Mouse (Mus musculus) embryonic facial prominence, embryonic 15.5 days (tissue): Measurements from ENCODE around the gene Omp. TPM values are rescaled to one million over a fixed set of nuclear protein-coding genes. Genes with fewer than 3 reads are reported as not detected.

Source experiments
- ATAC-seq: fragments of 200-750 bp; cut with Nextera tagmentation; 2 replicates; pipeline ENCODE4 v1.8.0; 2017; ENCODE audit warnings: low read depth, moderate TSS enrichment; ENCODE audit not compliant: insufficient number of reproducible peaks, low FRiP score, low TSS enrichment
- H3K27ac ChIP-seq: fragments of 300-500 bp; sonication (generic); replicated peaks from 2 replicates; pipeline ENCODE4 v1.5.1; 2015; ENCODE audit warnings: mild to moderate bottlenecking, inconsistent platforms
- H3K27me3 ChIP-seq: fragments of 300-500 bp; sonication (generic); 2 replicates; pipeline ENCODE4 v1.6.1; 2015; ENCODE audit warnings: inconsistent platforms
- H3K36me3 ChIP-seq: fragments of 300-500 bp; sonication (generic); 2 replicates; pipeline ENCODE4 v1.6.1; 2015; ENCODE audit warnings: mild to moderate bottlenecking, inconsistent platforms
- H3K4me1 ChIP-seq: fragments of 300-500 bp; sonication (generic); 2 replicates; pipeline ENCODE4 v1.6.1; 2015; ENCODE audit warnings: inconsistent platforms
- H3K4me2 ChIP-seq: fragments of 300-500 bp; sonication (generic); replicated peaks from 2 replicates; pipeline ENCODE4 v1.6.1; 2015; ENCODE audit warnings: mild to moderate bottlenecking, inconsistent platforms
- H3K4me3 ChIP-seq: fragments of 300-500 bp; sonication (generic); replicated peaks from 2 replicates; pipeline ENCODE4 v1.5.1; 2015; ENCODE audit warnings: mild to moderate bottlenecking, inconsistent platforms
- H3K9ac ChIP-seq: fragments of 300-500 bp; sonication (generic); 2 replicates; pipeline ENCODE4 v1.6.1; 2015; ENCODE audit warnings: inconsistent platforms
- H3K9me3 ChIP-seq: fragments of 300-500 bp; sonication (generic); replicated peaks from 2 replicates; pipeline ENCODE4 v1.6.1; 2016; ENCODE audit warnings: inconsistent platforms
- WGBS: fragments of 180-500 bp; shearing (Covaris S2); methylation state at CpG from one replicate; pipeline ENCODE4 v1.1.7; 2015; 5-methylcytosine and 5-hydroxymethylcytosine counted together
- polyA plus RNA-seq: library from polyadenylated mRNA; unstranded; fragments of >200 nt; fragmentation: Nextera tagmentation; extraction: Ambion mirVana; gene quantifications from 2 replicates; pipeline ENCODE4 v1.2.1, GENCODE M21; 2015

The Omp gene
- polyA plus RNA-seq, 1 experiment from 2014 or later: 10.7 TPM

DNA sequence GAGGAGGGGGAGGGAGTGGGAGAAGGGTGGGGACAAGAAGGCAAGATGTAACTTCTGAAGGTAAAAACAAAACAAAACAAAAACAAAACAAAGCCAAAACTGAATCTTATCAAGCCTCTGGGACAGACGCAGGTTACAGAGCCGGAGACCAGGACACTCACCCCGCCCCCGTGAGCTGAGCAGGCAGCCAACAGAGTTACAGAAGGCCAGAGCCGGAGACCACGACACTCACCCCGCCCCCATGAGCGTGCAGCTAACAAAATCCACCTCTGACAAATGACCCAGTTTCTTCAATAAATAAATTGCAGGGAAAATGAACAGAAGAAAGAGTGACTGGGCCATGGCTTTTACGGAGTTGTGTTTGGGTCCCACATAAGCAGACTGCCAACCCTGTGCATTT, 6.1 kb downstream of the Omp start:
- no peaks in the 10 kb centered on the region for H3K27me3 ChIP-seq

DNA sequence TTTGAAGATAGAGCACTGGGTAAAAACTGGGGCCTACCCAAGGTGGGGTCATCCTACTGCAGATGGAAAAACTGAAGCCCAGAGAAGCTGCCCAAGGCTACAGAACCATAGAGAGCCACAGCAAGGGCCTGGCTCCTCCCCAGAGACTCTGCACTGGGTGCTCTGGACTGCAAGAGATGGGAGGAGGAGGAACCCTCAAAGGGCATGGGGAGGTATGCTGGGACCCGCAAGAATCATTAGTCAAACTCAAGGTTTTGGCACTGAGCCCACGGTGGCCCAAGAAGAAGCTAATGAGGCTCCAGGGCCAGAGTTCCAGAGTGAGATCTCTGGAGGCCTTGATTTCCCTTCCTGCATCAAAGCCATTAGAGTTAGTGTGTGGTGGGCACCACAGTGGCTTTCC, 7.3 kb downstream of the Omp start:
- 69% methylated on average over 2 of the region's 2 CpGs for WGBS
- 0 out of 2 replicates have a peak, but pooled peaks cover 3% of the 10 kb centered on the region for H3K4me1 ChIP-seq
- H3K4me3 ChIP-seq: no peak overlapping the region
- no peak overlapping the region for H3K9ac ChIP-seq
- no peaks in the 10 kb centered on the region for H3K36me3 ChIP-seq
- no peak overlapping the region for H3K4me2 ChIP-seq
- ATAC-seq: peak; percentile 61
- H3K9me3 ChIP-seq: no peaks in the 10 kb centered on the region
- no peak overlapping the region for H3K27ac ChIP-seq
- H3K27me3 ChIP-seq: no peaks in the 10 kb centered on the region

More for the DNA sequence above, 6.1 kb downstream of the Omp start:
- Histone ChIP-seq H3K36me3 (no peaks in the 10 kb centered on the region), H3K4me3 (no peak overlapping the region), H3K27ac (no peak overlapping the region), H3K9ac (no peak overlapping the region), H3K4me2 (no peak overlapping the region), H3K9me3 (no peaks in the 10 kb centered on the region), H3K4me1 (0 out of 2 replicates have a peak, but pooled peaks cover 3% of the 10 kb centered on the region)
- WGBS: 24% methylated on average over 9 of the region's 9 CpGs
- ATAC-seq: no peak

DNA sequence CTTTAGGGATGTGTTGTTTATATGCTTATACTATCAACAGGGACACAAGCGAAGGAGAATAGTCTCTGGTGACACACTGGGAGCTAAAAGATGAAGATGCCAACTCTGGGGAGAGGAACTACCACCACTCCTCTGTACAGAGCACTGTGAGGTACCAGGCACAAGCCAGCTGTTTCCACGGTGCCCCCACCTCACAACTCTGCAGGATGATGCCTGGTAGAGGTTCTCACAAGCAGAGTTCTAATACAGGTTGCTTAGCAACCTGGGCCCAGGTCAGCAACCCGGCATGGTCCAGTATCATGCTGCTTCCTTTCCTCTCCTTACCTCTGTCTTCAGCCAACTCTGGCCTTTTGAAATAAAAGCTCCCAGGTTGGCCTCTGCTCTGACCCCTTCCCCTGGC, 7.7 kb downstream of the Omp start:
- no peak overlapping the region for H3K9ac ChIP-seq
- H3K4me2 ChIP-seq: no peak overlapping the region
- no peak overlapping the region for H3K4me3 ChIP-seq
- WGBS: 55% methylated on average over 3 of the region's 3 CpGs
- no peaks in the 10 kb centered on the region for H3K9me3 ChIP-seq
- no peaks in the 10 kb centered on the region for H3K36me3 ChIP-seq
- no peak overlapping the region for H3K27ac ChIP-seq
- H3K4me1 ChIP-seq: 0 out of 2 replicates have a peak, but pooled peaks cover 3% of the 10 kb centered on the region
- ATAC-seq: peak; percentile 20; the same call in 1 of the 2 replicates
- no peaks in the 10 kb centered on the region for H3K27me3 ChIP-seq

DNA sequence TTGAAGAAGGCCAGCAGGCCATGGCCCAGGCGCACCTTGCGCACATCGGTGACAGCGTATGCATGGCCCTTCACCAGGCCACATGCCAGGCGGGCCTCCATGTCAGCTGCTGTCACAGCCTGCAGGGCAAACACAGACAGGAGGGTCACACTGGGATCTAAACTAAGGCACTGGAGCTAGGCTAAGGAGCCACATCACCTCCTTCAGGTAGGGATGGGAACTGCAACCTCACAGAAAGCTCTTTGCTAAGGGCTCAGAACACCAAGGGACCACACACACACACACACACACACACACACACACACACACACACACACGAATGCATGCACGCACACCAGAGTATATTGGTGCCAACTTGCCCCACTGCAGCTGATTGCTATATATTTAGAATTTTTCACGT, 13.6 kb downstream of the Omp start:
- Histone ChIP-seq H3K27me3 (no peaks in the 10 kb centered on the region), H3K9ac (no peak overlapping the region), H3K9me3 (no peaks in the 10 kb centered on the region), H3K27ac (no peak overlapping the region), H3K4me1 (no peaks in the 10 kb centered on the region), H3K36me3 (peaks cover 6% of the 10 kb centered on the region; the same call in 1 of the 2 replicates), H3K4me3 (no peak overlapping the region), H3K4me2 (no peak overlapping the region)
- no peak for ATAC-seq
- 94% methylated on average over 8 of the region's 8 CpGs for WGBS

DNA sequence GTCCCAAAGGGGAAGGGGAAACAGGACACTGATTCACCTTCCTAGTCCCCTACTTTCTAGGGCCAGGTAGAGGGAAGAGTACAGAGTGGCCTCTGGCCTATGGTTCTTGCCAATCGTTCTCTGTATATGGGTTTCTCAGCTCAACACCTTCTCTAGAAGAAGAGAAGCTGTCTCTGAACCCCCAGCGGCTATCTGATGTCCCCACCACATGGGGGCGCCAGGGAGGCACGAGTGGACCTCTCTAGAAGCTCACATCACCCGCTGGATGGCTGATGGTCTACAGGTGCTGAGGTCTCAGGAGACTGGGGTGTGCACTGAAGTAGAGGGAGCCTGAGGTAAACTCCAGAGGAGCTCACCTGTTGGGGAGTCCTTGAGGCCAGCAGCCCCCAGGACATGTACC, 19.8 kb downstream of the Omp start:
- no peak overlapping the region for H3K4me2 ChIP-seq
- 49% methylated on average over 5 of the region's 5 CpGs for WGBS
- H3K4me1 ChIP-seq: 0 out of 2 replicates have a peak, but pooled peaks cover 1% of the 10 kb centered on the region
- H3K4me3 ChIP-seq: no peak overlapping the region
- H3K27me3 ChIP-seq: no peaks in the 10 kb centered on the region
- no peaks in the 10 kb centered on the region for H3K9me3 ChIP-seq
- ATAC-seq: no peak
- H3K9ac ChIP-seq: no peak overlapping the region
- no peak overlapping the region for H3K27ac ChIP-seq
- peaks cover 6% of the 10 kb centered on the region; the same call in 1 of the 2 replicates for H3K36me3 ChIP-seq

DNA sequence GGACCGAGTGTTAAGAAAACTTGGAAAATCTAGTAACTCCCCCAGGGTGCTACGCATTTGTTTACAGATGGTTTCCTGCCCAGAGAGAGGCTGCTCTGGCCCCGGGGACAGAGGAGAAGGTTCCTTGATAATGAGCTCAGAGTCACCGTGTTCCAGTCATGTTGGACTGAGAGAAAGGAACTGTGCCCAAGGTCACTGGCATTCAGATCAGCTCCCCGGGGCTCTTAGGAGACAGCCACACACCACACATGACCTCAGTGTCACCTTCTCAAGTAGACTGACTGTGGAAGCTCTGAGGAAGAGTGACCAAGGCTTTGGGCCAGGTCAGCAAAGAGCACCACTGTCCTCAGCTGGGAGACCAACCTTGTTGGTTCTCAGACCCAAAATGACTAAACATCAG, 20.6 kb downstream of the Omp start:
- Histone ChIP-seq H3K9ac (no peak overlapping the region), H3K9me3 (no peaks in the 10 kb centered on the region)
- 54% methylated on average over 5 of the region's 5 CpGs for WGBS

DNA sequence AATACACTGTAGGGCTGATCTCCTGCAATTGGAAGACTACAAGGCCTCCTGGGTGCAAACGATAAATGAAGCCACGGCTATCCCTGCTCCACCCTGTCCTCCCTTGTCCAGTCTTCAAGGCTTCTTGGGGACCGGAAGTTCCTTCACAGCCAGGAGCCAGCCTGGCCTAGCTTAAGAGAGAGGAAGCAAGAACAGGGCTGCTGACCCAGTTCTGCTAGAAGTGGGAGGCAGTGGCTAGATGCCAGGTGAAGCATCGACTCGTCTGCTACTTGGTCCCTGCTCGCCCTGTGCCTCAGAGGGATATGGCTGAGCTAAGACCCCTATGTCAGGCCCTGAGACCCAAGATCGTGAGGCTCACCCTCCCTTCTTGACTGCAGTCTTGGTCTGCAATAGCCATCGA, 23.6 kb downstream of the Omp start:
- no peak overlapping the region for H3K9ac ChIP-seq
- H3K9me3 ChIP-seq: no peaks in the 10 kb centered on the region
- no peak overlapping the region for H3K27ac ChIP-seq
- ATAC-seq: no peak
- H3K4me3 ChIP-seq: no peak overlapping the region
- no peaks in the 10 kb centered on the region for H3K27me3 ChIP-seq
- H3K4me1 ChIP-seq: peaks cover 11% of the 10 kb centered on the region
- H3K36me3 ChIP-seq: no peaks in the 10 kb centered on the region
- no peak overlapping the region for H3K4me2 ChIP-seq
- WGBS: 89% methylated on average over 8 of the region's 8 CpGs

More for the DNA sequence above, 20.6 kb downstream of the Omp start:
- peaks cover 6% of the 10 kb centered on the region; the same call in 1 of the 2 replicates for H3K36me3 ChIP-seq
- H3K4me3 ChIP-seq: no peak overlapping the region
- no peaks in the 10 kb centered on the region for H3K27me3 ChIP-seq
- no peak for ATAC-seq
- no peak overlapping the region for H3K4me2 ChIP-seq
- 0 out of 2 replicates have a peak, but pooled peaks cover 3% of the 10 kb centered on the region for H3K4me1 ChIP-seq
- H3K27ac ChIP-seq: no peak overlapping the region

DNA sequence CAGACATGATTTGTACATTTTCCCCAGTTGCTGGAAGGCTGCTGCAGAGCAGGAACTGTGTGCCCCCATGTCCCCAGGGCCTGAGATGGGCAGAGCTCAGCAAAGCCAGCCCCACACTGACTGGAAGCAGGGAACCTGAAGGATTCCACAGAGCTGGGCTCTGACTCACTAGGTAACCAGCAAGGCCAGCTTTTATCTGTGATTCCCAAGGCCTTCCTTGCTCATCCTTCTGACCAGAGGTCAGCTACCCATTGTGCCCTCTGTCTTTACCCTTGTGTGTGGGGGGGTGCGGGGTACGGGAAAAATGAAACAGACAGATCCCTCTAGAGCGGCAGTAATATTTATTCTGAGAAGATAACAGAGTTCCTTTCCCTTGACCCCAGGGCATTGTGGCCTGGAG, 24.1 kb downstream of the Omp start:
- Histone ChIP-seq H3K4me3 (no peak overlapping the region), H3K9ac (no peak overlapping the region), H3K27ac (no peak overlapping the region), H3K4me2 (no peak overlapping the region), H3K9me3 (no peaks in the 10 kb centered on the region), H3K27me3 (no peaks in the 10 kb centered on the region), H3K36me3 (no peaks in the 10 kb centered on the region), H3K4me1 (peaks cover 16% of the 10 kb centered on the region)
- WGBS: 91% methylated on average over 3 of the region's 3 CpGs
- no peak for ATAC-seq

DNA sequence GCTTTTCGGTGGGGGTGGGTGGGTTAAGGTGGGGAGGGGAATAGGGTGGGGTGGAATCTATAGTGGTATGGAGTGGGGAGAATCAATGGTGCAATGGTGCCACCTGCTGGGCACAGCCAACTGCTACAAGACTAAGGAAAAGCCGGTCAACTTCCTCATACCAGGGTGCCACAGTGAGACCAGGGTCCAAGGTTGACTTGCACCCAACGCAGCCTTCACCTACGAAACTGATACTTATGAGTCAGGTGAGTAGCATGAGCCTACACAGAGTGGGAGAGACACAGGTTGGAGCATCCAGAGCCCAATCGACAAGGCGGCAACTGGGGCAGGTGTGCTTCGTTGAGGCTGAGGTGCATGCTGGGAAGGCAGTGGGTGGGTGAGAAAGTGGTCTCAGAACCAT, 25.0 kb downstream of the Omp start:
- no peak overlapping the region for H3K27ac ChIP-seq
- WGBS: 5% methylated on average over 7 of the region's 7 CpGs
- peaks cover 16% of the 10 kb centered on the region for H3K4me1 ChIP-seq
- H3K36me3 ChIP-seq: no peaks in the 10 kb centered on the region
- H3K27me3 ChIP-seq: no peaks in the 10 kb centered on the region
- peak overlapping the region; percentile 29 for H3K4me3 ChIP-seq
- no peaks in the 10 kb centered on the region for H3K9me3 ChIP-seq
- peak overlapping the region; percentile 57 for H3K4me2 ChIP-seq
- no peak overlapping the region for H3K9ac ChIP-seq
- peak; percentile 45; the same call in 1 of the 2 replicates for ATAC-seq

DNA sequence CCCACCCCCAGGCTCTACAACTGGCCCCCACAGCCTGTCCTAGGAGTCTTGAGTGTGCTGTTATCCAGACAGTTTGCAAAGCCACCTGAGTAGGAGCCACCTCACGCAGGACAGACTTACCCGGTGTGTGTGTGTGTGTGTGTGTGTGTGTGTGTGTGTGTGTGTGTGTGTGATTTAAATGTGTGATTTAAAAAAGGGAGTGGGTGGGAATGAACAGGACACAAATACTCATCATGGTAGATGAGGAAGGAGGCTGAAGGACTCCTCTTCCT, 25.4 kb downstream of the Omp start:
- Histone ChIP-seq H3K9ac (no peak overlapping the region), H3K4me3 (no peak overlapping the region), H3K9me3 (no peaks in the 10 kb centered on the region), H3K27ac (no peak overlapping the region), H3K4me2 (peak overlapping the region; percentile 57), H3K4me1 (peaks cover 19% of the 10 kb centered on the region), H3K36me3 (no peaks in the 10 kb centered on the region), H3K27me3 (no peaks in the 10 kb centered on the region)
- no peak for ATAC-seq
- WGBS: 72% methylated on average over 2 of the region's 2 CpGs

DNA sequence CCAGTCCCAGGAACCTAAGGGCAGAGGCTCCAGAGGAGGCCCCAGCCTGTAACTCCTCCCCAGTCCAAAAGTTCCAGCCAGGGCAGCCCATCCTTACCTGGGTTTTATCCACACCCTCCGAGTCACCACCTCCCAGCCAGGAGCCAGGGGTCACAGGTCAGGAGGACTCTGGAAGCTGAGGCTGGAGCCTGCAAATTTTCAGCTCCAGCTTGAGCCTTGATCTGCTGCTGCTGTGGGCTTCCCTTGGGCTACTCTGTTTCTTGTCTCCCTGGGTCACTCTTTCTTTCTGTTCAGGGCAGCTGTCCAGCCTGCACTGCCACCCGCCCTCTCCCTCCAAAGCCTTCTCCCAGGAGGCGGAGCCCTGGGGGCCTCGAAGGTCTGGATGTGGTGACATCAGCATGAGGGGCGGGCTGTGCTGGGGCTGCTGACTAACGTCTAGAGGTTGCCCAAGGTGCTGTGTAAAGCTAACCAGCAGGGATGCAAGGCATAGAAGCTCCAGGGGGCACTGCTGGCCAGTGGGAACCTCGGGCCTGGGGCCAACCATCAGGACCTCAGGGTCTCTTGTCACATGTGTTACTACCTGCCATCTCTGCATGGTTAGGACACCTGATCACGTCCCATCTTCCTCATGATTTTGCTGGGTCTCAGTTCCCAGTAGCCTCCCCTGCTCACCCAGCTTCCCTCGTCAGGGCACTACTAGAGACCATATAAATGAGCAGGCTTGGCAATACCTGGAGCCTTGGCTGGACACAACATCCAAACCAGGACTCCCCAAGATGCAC, 25.9 kb downstream of the Omp start, which contains the start of gene Myo7a:
TSS of gene Myo7a (minus strand) at position 346 of the 782 bp plus-strand sequence.
- no peaks in the 10 kb centered on the region for H3K27me3 ChIP-seq
- H3K4me2 ChIP-seq: peak within 1 kb of the TSS; percentile 57
- H3K4me3 ChIP-seq: peak within 1 kb of the TSS; percentile 29
- no peaks in the 10 kb centered on the region for H3K9me3 ChIP-seq
- 37% methylated on average over 9 of the region's 9 CpGs for WGBS
- H3K27ac ChIP-seq: no peak within 1 kb of the TSS
- ATAC-seq: no peak
- peaks cover 20% of the 10 kb centered on the region for H3K4me1 ChIP-seq
- no peak within 1 kb of the TSS for H3K9ac ChIP-seq
- H3K36me3 ChIP-seq: no peaks in the 10 kb centered on the region
